Comparison of ENCODE assay signal across 9 mouse cellular contexts in the genomic region with DNA sequence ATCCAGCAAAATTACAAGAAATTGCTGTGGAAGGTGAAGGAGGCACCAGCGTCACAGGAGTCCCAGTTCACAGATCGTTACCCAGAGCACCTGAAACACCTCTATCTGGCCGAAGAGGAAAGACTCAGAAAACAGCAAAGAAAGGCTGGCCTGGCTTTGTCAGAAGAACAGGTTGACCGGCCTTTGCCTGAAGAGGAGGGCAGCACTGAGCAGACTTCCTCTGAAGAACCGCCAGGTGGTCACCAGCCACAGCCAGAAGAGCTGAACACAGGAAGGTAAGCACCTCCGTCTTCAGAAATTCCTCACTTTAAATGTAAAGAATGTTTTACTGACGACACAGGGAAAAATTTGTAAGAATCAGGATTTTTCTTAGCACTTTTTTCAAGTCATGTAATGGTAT. TPM values are rescaled to one million over a fixed set of nuclear protein-coding genes. Genes with fewer than 3 reads are reported as not detected.
DNase-seq lines count a peak whose midpoint lies in the region; ATAC-seq and TF ChIP-seq lines count a peak whose summit lies in the region.
"Had no signal": no experiment of that assay in that cellular context is flagged by ENCODE, and none has a peak within 500 bp of the region (broad histone marks: within the 10 kb centered on the region; RNA-seq: fewer than 3 reads in every experiment).

No protein-coding gene starts in this region.

- H3K4me3 ChIP-seq in heart, embryonic 15.5 days = 0 out of 2 replicates have a peak overlapping the region, but pooled peaks have one; percentile 85
- H3K4me3 ChIP-seq in heart, embryonic 12.5 days = no peak overlapping the region
- H3K4me3 ChIP-seq in hindbrain, embryonic 16.5 days (ENCODE audit: low read length) = no peak overlapping the region
- H3K4me3 ChIP-seq in midbrain, postnatal 0 days (ENCODE audit: low read depth, low read length) = no peak overlapping the region; the same call in 1 of the 2 replicates

- H3K27ac ChIP-seq in heart, embryonic 15.5 days = no peak overlapping the region
- no peak overlapping the region for H3K27ac ChIP-seq in heart, embryonic 12.5 days (ENCODE audit: poor library complexity, severe bottlenecking)
- no peak overlapping the region for H3K27ac ChIP-seq in hindbrain, embryonic 16.5 days (ENCODE audit: low read depth, low read length)
- H3K27ac ChIP-seq in midbrain, postnatal 0 days (ENCODE audit: low read depth, low read length) = no peak overlapping the region

- peaks cover 45% of the 10 kb centered on the region for H3K36me3 ChIP-seq in heart, embryonic 15.5 days
- H3K36me3 ChIP-seq in heart, embryonic 12.5 days = peaks cover 44% of the 10 kb centered on the region
- H3K36me3 ChIP-seq in hindbrain, embryonic 16.5 days (ENCODE audit: control insufficient read depth, insufficient read depth, low read length) = peaks cover 18% of the 10 kb centered on the region
- peaks cover 31% of the 10 kb centered on the region; the same call in 1 of the 2 replicates for H3K36me3 ChIP-seq in midbrain, postnatal 0 days (ENCODE audit: insufficient read depth, low read length)

- no peak for ATAC-seq in heart, embryonic 15.5 days (replicated peaks; ENCODE audit: insufficient number of reproducible peaks, insufficient read depth, low FRiP score, low read depth)
- no peak for ATAC-seq in heart, embryonic 12.5 days (ENCODE audit: insufficient number of reproducible peaks, low FRiP score)
- no peak for ATAC-seq in hindbrain, embryonic 16.5 days
- no peak for ATAC-seq in midbrain, postnatal 0 days (ENCODE audit: low FRiP score)
- no peak for ATAC-seq in megakaryocyte-erythroid progenitor cell, adult 5-6 weeks (replicated peaks; ENCODE audit: low FRiP score, low TSS enrichment, poor library complexity, severe bottlenecking)

- peaks cover 8% of the 10 kb centered on the region for H3K4me1 ChIP-seq in heart, embryonic 15.5 days (replicated peaks)
- H3K4me1 ChIP-seq in heart, embryonic 12.5 days (replicated peaks) = peaks cover 4% of the 10 kb centered on the region
- peaks cover 14% of the 10 kb centered on the region for H3K4me1 ChIP-seq in hindbrain, embryonic 16.5 days (ENCODE audit: control insufficient read depth, insufficient read depth, low read depth, low read length)
- H3K4me1 ChIP-seq in midbrain, postnatal 0 days (ENCODE audit: insufficient read depth, low read length) = no peaks in the 10 kb centered on the region

- H3K9me3 ChIP-seq in heart, embryonic 15.5 days (replicated peaks) = no peaks in the 10 kb centered on the region
- no peaks in the 10 kb centered on the region for H3K9me3 ChIP-seq in heart, embryonic 12.5 days (replicated peaks)
- H3K9me3 ChIP-seq in hindbrain, embryonic 16.5 days (ENCODE audit: control insufficient read depth, low read length) = no peaks in the 10 kb centered on the region
- no peaks in the 10 kb centered on the region for H3K9me3 ChIP-seq in midbrain, postnatal 0 days (ENCODE audit: low read length)

- WGBS in heart, embryonic 15.5 days = 80% methylated on average over 7 of the region's 7 CpGs
- 75% methylated on average over 7 of the region's 7 CpGs for WGBS in heart, embryonic 12.5 days
- 88% methylated on average over 7 of the region's 7 CpGs for WGBS in hindbrain, embryonic 16.5 days
- 91% methylated on average over 7 of the region's 7 CpGs for WGBS in midbrain, postnatal 0 days

- H3K27me3 ChIP-seq in heart, embryonic 15.5 days = no peaks in the 10 kb centered on the region
- H3K27me3 ChIP-seq in heart, embryonic 12.5 days (replicated peaks) = no peaks in the 10 kb centered on the region
- no peaks in the 10 kb centered on the region for H3K27me3 ChIP-seq in hindbrain, embryonic 16.5 days (replicated peaks; ENCODE audit: control insufficient read depth, insufficient read depth, low read length)
- H3K27me3 ChIP-seq in midbrain, postnatal 0 days (ENCODE audit: insufficient read depth, low read length) = no peaks in the 10 kb centered on the region

- peak overlapping the region; percentile 73; the same call in 1 of the 2 replicates for H3K4me2 ChIP-seq in heart, embryonic 15.5 days
- H3K4me2 ChIP-seq in heart, embryonic 12.5 days = no peak overlapping the region
- H3K4me2 ChIP-seq in hindbrain, embryonic 16.5 days (ENCODE audit: low read length) = peak overlapping the region; percentile 65
- no peak overlapping the region for H3K4me2 ChIP-seq in midbrain, postnatal 0 days (ENCODE audit: low read depth, low read length, poor library complexity, severe bottlenecking)

- peak; percentile 19; the same call in 1 of the 2 replicates for TF ChIP-seq CTCF in midbrain, postnatal 0 days (IDR thresholded peaks at IDR 0.05)

- peak; percentile 49 for DNase-seq in R1 (ENCODE audit: low read depth, low spot score)
- DNase-seq in midbrain, postnatal 0 days (ENCODE audit: low spot score) = no peak
- no peak for DNase-seq in natural killer cell, adult 2 months (ENCODE audit: low spot score in 2 of 2)
- DNase-seq in urinary bladder, postnatal 36 days (ENCODE audit: low spot score in 2 of 2) = no peak
- DNase-seq: kidney, adult 18-20 months had no signal

- H3K9ac ChIP-seq in heart, embryonic 15.5 days = no peak overlapping the region
- no peak overlapping the region for H3K9ac ChIP-seq in heart, embryonic 12.5 days
- H3K9ac ChIP-seq in hindbrain, embryonic 16.5 days (ENCODE audit: low read depth, low read length) = no peak overlapping the region
- no peak overlapping the region for H3K9ac ChIP-seq in midbrain, postnatal 0 days (replicated peaks; ENCODE audit: low read length, poor library complexity, severe bottlenecking)

RNA-seq across cellular contexts. Expression of a gene that starts 1.4 kb away (rescaled TPM):
- 9.8 and 10.3 TPM in 2 replicates for polyA plus RNA-seq in heart, embryonic 15.5 days (2015; fragmentation: Nextera tagmentation; extraction: Ambion mirVana)
- 10.0 and 11.2 TPM in 2 replicates for polyA plus RNA-seq in heart, embryonic 12.5 days (2016; fragmentation: Nextera tagmentation; extraction: Ambion mirVana)
- polyA plus RNA-seq in hindbrain, embryonic 16.5 days (2015; fragmentation: Nextera tagmentation; extraction: Ambion mirVana) = 13.4 and 14.3 TPM in 2 replicates
- total RNA-seq in midbrain, postnatal 0 days (2014; rRNA removed) = 20.1 and 29.7 TPM in 2 replicates
- polyA plus RNA-seq in midbrain, postnatal 0 days (2015; fragmentation: Nextera tagmentation; extraction: Ambion mirVana) = 17.2 and 17.7 TPM in 2 replicates
- 15.4 and 15.8 TPM in 2 replicates for total RNA-seq in megakaryocyte-erythroid progenitor cell, adult 5-6 weeks (2014; fragmentation: Nextera tagmentation)
- 17.7 and 20.2 TPM in 2 replicates for total RNA-seq in megakaryocyte-erythroid progenitor cell, adult 5-6 weeks (2017)

RNA-seq across cellular contexts. Expression of a gene that starts 1.7 kb away (rescaled TPM):
- 30.4 and 34.5 TPM in 2 replicates for polyA plus RNA-seq in heart, embryonic 15.5 days (2015; fragmentation: Nextera tagmentation; extraction: Ambion mirVana)
- polyA plus RNA-seq in heart, embryonic 12.5 days (2016; fragmentation: Nextera tagmentation; extraction: Ambion mirVana) = 40.8 and 45.0 TPM in 2 replicates
- 35.6 and 36.4 TPM in 2 replicates for polyA plus RNA-seq in hindbrain, embryonic 16.5 days (2015; fragmentation: Nextera tagmentation; extraction: Ambion mirVana)
- total RNA-seq in midbrain, postnatal 0 days (2014; rRNA removed) = 13.0 and 19.0 TPM in 2 replicates
- polyA plus RNA-seq in midbrain, postnatal 0 days (2015; fragmentation: Nextera tagmentation; extraction: Ambion mirVana) = 41.0 and 46.4 TPM in 2 replicates
- total RNA-seq in megakaryocyte-erythroid progenitor cell, adult 5-6 weeks (2014; fragmentation: Nextera tagmentation) = 35.1 and 46.4 TPM in 2 replicates
- 42.0 and 44.1 TPM in 2 replicates for total RNA-seq in megakaryocyte-erythroid progenitor cell, adult 5-6 weeks (2017)

Comparison
In these comparisons a context has a peak if more than half of its experiments do, and no peak if none do; other contexts are left out.
1. H3K4me2 ChIP-seq: peak in heart, embryonic 15.5 days (single experiment) and hindbrain, embryonic 16.5 days (single experiment); none in heart, embryonic 12.5 days (single experiment) and midbrain, postnatal 0 days (single experiment).